Mouse (Mus musculus): ENCODE data around the gene Iffo1.

- no peak for TF ChIP-seq CTCF (IDR thresholded peaks at IDR 0.05; ENCODE audit: extremely low read depth, insufficient read depth, insufficient read length, insufficient replicate concordance)
- no peak for TF ChIP-seq POLR2A (IDR thresholded peaks at IDR 0.05; ENCODE audit: low read depth, low read length)
These were observed 65.4 kb downstream of the Iffo1 start for GRCm38 (mm10) chr6:125210436-125210835.

Data from spleen, adult 2 months (tissue).